Mouse (Mus musculus) cerebellum, adult 11-12 months (tissue): ENCODE results near the gene Itpr2.

Experiments
- DNase-seq: peaks from one replicate; pipeline ENCODE4 v3.0.0; 2022

Gene Itpr2

GRCm38 (mm10) chr6:146464014-146464644 is 37.9 kb downstream of the Itpr2 start:
- DNase-seq, result no peak

- DNase-seq, result no peak
These were observed 41.1 kb downstream of the Itpr2 start for GRCm38 (mm10) chr6:146460936-146461335.

DNA sequence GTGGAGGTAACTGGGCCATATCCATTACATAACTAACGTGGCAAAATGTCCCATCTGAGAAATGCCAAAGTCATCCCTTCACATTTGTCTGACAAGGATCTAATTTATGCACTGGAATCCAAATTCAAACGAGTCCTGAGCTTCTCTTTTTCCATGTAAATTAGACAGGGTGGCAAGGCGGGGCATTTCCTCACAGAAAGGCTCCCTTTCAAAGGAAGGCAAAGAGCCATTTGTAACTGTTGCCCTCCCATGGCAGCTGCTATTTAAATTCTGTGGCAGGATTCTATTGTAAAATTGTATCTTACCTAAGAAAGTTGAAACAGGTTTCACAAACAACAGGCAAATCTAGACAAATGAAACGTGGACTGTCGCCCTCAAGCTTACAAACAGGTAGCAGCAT is 43.6 kb downstream of the Itpr2 start:
- DNase-seq, result no peak

GRCm38 (mm10) chr6:146456741-146457140 is 45.3 kb downstream of the Itpr2 start:
- DNase-seq, result no peak

DNA sequence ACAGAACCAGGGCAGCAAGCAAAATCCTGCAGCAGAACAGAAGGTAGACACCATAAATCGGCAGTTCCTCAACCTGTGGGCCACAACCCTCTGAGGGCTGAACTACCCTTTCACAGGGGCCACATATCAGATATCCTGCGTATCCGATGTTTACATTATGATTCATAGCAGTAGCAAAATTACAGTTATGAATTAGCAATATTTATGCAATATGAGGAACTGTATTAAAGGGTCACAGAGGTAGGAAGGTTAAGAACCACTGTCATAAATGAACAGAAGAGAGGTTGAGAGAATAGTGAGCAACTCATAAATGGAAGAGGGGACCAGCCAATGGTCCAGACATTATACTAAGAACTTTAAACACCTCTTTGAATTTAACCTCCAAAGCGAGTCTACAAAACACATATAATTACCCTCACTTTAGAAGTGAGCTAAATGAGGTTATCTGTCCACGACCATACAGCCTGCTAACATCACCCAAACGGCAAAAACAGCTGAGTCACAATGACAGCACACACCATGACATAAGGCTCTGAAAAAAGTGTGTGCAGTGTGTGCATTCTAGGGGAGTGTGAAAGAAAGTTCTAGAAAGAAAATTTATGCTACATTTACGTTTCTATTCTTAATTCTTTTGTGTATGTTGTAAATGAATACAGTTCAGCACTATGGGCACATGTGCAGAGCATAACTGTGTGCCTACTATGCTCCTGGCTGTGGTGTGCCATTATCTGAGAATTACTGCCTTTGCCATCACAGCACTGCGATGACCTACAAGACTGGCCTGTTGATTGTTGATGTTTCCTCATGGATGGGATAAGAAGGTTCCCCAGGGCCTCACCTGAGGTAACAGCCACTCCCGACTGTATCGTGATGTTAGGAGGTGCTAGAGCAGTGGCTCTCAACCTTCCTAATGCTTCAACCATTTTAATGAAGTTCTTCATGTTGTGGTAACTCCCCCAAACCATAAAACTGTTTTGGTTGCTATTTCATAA is 47.2 kb downstream of the Itpr2 start:
- no peak for DNase-seq

DNA sequence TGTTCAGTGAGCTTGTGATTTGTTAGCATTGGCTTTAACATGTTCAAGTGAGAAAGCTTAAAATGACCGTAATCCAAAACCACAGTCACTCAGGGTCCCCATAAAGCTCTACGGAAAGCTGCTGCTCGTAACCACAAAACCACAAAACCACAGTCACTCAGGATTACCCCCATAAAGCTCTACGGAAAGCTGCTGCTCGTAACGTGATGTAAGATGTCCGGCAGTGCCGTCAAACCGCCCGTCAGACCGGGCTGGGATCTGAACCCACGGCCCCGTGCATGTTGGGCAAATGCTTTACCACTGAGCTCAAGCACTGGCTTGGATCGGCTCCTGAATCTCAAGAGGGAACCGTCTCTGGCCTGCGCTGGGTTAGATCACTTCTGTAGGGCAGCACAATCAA is 49.5 kb downstream of the Itpr2 start:
- DNase-seq, result no peak

GRCm38 (mm10) chr6:146446032-146446704 is 55.9 kb downstream of the Itpr2 start:
- no peak for DNase-seq

GRCm38 (mm10) chr6:146439826-146440225 is 62.2 kb downstream of the Itpr2 start:
- no peak for DNase-seq

DNA sequence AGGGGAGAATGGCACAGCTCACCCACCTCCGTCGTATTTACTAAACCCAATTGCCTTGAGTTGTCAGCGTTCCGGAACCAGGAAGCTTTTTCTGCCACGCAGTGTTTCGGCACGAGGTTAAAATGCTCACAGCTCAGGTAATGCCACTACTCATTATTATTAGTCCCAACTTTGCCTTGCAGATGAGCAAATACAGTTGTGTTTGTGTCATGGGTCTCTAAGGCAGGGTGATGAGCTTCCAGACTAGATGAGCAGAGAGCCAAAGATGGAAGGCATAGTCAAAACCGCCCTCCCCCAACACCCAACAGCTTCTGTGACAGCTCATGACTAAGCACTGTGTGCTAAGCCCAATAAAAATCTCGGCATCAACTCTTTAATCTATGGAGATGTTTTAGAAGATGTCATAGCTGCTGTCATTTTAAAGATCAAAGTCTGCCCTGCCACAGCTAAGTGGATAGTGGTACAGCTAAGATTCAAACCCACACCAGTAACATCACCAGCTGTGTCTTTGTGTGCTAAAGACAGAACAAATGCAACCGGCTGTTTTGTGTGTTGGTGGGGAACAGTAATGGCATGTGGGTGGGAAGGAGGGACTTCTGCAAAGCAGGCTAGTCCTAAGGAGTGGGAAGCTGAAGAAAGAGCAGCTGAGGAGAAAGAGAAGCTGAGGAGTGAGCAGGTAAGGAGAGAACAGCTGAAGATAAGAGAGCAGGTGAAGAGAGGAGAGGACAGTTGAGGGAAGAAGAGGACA is 62.8 kb downstream of the Itpr2 start:
- DNase-seq, result no peak

GRCm38 (mm10) chr6:146438057-146438456 is 64.0 kb downstream of the Itpr2 start:
- no peak for DNase-seq

DNA sequence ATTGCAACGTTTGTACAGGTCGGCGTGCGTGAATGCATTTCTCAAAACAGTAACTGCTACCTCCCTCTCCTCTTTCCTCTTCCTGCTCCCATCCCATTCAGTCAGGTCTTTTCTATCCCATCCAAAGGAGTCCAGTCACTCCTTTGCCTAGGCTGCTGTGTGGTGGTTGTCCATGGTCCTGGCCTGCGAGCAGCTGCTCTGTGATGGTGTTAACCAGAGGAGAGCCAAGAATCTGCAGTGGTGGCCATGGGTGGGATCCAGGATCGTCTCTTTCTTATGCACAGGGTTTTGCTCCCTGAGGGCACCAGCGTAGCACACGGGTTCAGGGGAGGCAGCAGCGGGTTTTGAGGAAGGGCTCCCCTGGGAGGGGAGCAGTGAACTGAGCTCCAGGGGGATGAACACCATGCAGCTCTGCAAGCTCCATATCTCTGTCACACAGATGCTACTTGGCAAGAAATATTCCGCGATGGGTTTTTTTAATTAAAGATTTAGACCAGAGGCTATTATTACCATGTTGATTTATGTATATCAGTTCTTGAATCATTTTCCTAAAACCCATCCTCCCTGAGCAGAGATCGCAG is 65.0 kb downstream of the Itpr2 start:
- DNase-seq, result no peak

- no peak for DNase-seq
These were observed 67.8 kb downstream of the Itpr2 start for GRCm38 (mm10) chr6:146434217-146434616.

DNA sequence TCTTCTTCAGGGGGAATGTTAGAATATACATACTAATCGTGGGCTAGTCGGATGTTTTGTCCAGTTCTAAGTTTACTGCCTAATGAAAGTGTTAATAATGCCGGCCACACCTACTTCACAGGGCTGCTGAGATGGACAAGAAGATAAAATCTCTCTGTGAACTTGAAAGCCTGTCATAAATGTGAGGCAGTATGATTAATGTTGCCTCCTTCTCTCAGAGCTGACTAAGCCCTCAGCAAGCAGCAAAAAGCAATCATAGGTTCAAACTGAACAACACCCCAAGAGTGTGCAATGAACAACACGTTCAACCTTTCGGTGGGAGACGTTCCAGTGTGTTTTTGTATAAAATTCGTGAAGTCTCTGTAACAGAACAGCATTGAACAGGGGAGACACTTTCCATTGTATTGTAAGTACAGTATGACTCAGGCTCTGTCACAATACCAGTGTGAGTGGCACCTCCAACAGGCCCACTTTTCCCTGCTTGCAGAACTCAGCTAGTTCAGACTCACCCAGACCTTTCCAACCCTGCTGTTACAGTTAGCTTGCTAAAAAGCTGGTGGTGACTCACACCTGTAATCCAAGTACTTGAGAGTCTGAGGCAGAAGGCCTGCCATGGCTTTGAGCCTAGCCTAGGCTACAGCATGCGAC is 69.7 kb downstream of the Itpr2 start:
- no peak for DNase-seq

DNA sequence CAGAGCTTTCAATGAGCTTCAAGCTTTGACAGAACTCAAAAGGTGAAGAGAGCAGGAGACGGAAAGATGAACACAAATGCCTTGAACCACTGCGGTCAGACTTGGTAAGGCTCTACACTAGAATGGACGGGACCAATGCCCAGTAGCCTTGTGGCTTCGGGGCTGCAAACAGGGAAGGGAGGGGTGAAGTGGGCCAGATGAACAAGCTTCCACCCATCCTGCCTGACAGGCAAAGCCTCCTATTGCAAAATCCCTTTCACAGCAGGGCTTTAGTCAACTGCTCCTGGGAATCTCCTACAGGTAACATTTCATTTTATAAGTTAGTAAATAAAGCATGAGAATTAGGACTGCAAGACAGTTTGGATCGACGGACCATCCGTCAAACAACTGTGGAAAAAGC is 70.2 kb downstream of the Itpr2 start:
- DNase-seq, result no peak

DNA sequence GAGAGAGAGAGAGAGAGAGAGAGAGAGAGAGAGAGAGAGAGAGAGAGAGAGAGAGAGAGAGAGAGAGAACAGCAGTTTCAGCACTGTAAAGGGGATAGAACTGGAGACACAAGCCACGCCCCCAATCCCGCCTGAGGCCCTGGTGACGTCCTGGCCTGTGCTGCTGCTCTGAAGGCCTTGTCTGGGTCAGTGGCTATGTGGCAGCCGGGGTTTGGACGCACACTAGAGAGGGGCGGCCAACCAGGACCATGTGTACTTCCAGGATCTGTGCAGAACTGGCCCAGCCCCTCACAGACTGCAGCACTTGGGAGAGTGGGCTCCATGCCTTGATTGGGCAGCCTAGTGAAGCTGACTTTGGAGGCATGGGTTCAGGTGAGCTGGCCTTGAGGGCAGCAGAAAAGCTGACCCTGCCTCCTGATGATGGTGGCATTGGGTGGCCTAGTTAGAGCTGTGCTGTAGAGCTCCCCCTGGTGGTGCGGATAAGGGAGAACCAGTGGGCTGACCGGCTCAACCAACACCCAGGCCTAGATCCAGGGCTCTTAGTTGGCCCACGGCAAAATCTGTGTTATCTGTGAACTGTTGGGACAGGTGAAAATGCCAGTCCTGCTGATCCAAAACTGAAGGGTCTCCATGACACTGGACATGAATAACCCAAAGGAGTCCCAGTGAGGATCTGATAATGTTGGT is 72.2 kb downstream of the Itpr2 start:
- DNase-seq, result no peak

DNA sequence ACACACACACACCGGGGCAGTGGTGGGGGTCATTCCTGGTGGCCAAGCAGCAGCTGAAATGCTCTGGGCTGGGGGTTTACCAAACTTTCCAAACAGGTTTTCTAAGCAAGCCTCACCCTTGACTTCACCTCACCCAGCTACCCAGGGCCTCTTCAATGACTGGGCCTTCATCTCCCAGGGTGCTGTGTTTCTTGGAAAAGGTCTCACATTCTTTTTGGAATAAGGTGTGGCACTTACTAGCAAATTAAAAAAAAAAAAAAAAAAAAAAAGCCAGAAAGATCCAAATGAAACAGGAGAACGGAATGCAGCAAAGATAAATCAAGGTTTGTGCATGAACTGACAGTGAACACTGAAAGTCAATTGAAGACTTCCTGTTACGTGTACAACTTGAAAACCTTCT is 77.2 kb downstream of the Itpr2 start:
- DNase-seq, result no peak

DNA sequence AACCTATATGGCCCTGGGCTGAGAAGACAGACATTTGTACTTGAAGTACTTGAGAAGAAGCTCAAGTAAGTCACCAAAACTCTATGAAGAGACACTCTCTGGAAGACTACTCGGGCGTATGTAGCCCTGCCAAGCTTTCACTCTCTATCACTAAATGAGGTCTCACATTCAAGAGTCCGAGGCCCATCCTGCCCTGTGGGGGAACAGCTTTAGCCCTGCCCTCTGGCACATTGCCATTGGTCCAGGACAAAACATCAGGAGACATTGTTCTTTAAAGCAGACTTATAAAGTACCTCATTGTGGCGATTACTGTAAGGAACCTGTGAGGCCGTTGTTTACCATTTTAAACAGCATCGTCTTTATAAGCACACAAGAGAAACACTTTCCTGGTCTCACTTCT is 77.7 kb downstream of the Itpr2 start:
- DNase-seq, result no peak

- no peak for DNase-seq
These were observed 81.3 kb downstream of the Itpr2 start for GRCm38 (mm10) chr6:146420718-146421117.

DNA sequence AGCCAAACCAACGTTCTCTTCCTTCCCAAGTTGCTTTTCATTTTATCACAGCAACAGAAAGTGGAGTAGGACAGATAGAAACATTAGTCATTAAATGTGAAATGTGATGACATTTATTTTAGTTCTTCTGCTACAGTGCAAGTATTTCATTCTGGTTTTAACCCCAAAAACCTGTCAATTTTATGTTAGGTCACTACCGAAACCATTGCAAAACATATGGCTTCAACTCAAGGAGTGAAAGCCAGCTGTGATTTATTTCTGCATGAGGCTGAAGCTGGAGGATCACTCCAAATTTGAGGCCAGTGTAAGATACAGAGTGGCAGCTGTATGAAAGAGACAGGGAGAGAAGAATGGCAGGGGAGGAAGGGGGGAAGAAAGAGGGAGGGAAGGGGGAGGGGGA is 85.6 kb downstream of the Itpr2 start:
- DNase-seq, result no peak

DNA sequence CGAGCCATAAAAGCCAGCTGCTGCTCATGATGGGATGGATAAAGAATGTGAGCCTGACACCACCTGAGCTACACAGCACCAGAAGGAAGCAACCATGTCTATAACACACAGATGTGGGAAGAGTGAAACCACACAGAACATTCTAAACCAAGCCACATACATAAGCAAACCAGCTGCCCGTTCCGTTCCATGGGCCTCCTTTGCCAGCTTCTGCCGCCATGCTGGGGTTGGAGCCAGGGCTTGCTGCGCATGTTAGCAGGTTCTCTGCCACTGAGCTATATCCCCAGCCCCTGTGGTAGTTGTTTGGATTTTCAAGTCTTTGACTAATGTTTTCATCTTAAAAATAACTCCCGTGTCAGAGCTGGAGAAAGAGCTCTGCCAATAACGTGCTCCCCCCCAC is 87.9 kb downstream of the Itpr2 start:
- DNase-seq, result no peak

- no peak for DNase-seq
These were observed 90.5 kb downstream of the Itpr2 start for GRCm38 (mm10) chr6:146411446-146412070.
